Mouse (Mus musculus) liver, embryonic 13.5 days (tissue): ENCODE data around the gene Olfr782. TPM values are rescaled to one million over a fixed set of nuclear protein-coding genes. Genes with fewer than 3 reads are reported as not detected.

Source experiments
- polyA plus RNA-seq: library from polyadenylated mRNA; unstranded; fragments of >200 nt; fragmentation: Nextera tagmentation; extraction: Ambion mirVana; gene quantifications from 2 replicates; pipeline ENCODE4 v1.2.1, GENCODE M21; 2015

The Olfr782 gene
- polyA plus RNA-seq, 1 experiment from 2014 or later: not detected

Other genes starting within 250 kb of the Olfr782 start
- gene Olfr768, start 249.5 kb upstream of the Olfr782 start, polyA plus RNA-seq: not detected in 2 replicates
- not detected in 2 replicates for gene Olfr769, start 231.0 kb upstream of the Olfr782 start, polyA plus RNA-seq
- gene Olfr770, start 209.9 kb upstream of the Olfr782 start, polyA plus RNA-seq: not detected in 2 replicates
- not detected in 2 replicates for gene Olfr771, start 184.1 kb upstream of the Olfr782 start, polyA plus RNA-seq
- gene Olfr772, start 170.9 kb upstream of the Olfr782 start, polyA plus RNA-seq: not detected in 2 replicates
- not detected in 2 replicates for gene Olfr773, start 161.4 kb upstream of the Olfr782 start, polyA plus RNA-seq
- gene Olfr774, start 112.6 kb upstream of the Olfr782 start, polyA plus RNA-seq: not detected in 2 replicates
- gene Olfr775, start 100.4 kb upstream of the Olfr782 start, polyA plus RNA-seq: not detected in 2 replicates
- not detected in 2 replicates for gene Olfr776, start 89.7 kb upstream of the Olfr782 start, polyA plus RNA-seq
- not detected in 2 replicates for gene Olfr777, start 77.4 kb upstream of the Olfr782 start, polyA plus RNA-seq
- not detected in 2 replicates for gene Olfr780, start 30.7 kb upstream of the Olfr782 start, polyA plus RNA-seq
- gene Olfr781, start 20.0 kb upstream of the Olfr782 start, polyA plus RNA-seq: not detected in 2 replicates
- 0.03 TPM in 1 of 2 replicates, not detected in the other for gene Olfr784, start 35.2 kb downstream of the Olfr782 start, polyA plus RNA-seq
- gene Olfr785, start 56.6 kb downstream of the Olfr782 start, polyA plus RNA-seq: not detected in 2 replicates
- not detected in 2 replicates for gene Olfr786, start 78.5 kb downstream of the Olfr782 start, polyA plus RNA-seq
- not detected in 2 replicates for gene Olfr787, start 113.0 kb downstream of the Olfr782 start, polyA plus RNA-seq
- gene Olfr788, start 122.1 kb downstream of the Olfr782 start, polyA plus RNA-seq: not detected in 2 replicates
- not detected in 2 replicates for gene Olfr789, start 135.9 kb downstream of the Olfr782 start, polyA plus RNA-seq
- not detected in 2 replicates for gene Olfr790, start 149.6 kb downstream of the Olfr782 start, polyA plus RNA-seq
- gene Olfr791, start 172.9 kb downstream of the Olfr782 start, polyA plus RNA-seq: not detected in 2 replicates
- gene Olfr792, start 190.3 kb downstream of the Olfr782 start, polyA plus RNA-seq: not detected in 2 replicates
- not detected in 2 replicates for gene Olfr794, start 218.8 kb downstream of the Olfr782 start, polyA plus RNA-seq